Mouse (Mus musculus) lung, postnatal 0 days (tissue): ENCODE results near the gene Ddx17. TPM values are rescaled to one million over a fixed set of nuclear protein-coding genes. Genes with fewer than 3 reads are reported as not detected.

ENCODE experiments used
- ATAC-seq: fragments of 200-750 bp; cut with Nextera tagmentation; 2 replicates; pipeline ENCODE4 v1.8.0; 2017; ENCODE audit warnings: moderate library complexity
- DNase-seq: peaks from one replicate; pipeline ENCODE4 v3.0.0-alpha.2; 2016; ENCODE audit warnings: low spot score
- H3K27ac ChIP-seq: fragments of 300-500 bp; sonication (generic); 2 replicates; pipeline ENCODE4 v1.5.1; 2014; ENCODE audit warnings: antibody characterized with exemption, mild to moderate bottlenecking, low read length, mixed read lengths
- H3K27me3 ChIP-seq: fragments of 300-500 bp; sonication (generic); replicated peaks from 2 replicates; pipeline ENCODE4 v1.6.1; 2014; ENCODE audit warnings: low read length, mixed read lengths; ENCODE audit not compliant: insufficient read depth
- H3K36me3 ChIP-seq: fragments of 300-500 bp; sonication (generic); 2 replicates; pipeline ENCODE4 v1.6.1; 2014; ENCODE audit warnings: low read length, mixed read lengths; ENCODE audit not compliant: insufficient read depth
- H3K4me1 ChIP-seq: fragments of 300-500 bp; sonication (generic); 2 replicates; pipeline ENCODE4 v1.6.1; 2014; ENCODE audit warnings: antibody characterized with exemption, low read depth, low read length, mixed read lengths; ENCODE audit not compliant: insufficient read depth
- H3K4me2 ChIP-seq: fragments of 300-500 bp; sonication (generic); replicated peaks from 2 replicates; pipeline ENCODE4 v1.6.1; 2014; ENCODE audit warnings: low read depth, mild to moderate bottlenecking, low read length, moderate library complexity, mixed read lengths
- H3K4me3 ChIP-seq: fragments of 300-500 bp; sonication (generic); 2 replicates; pipeline ENCODE4 v1.5.1; 2014; ENCODE audit warnings: low read depth, low read length
- H3K9ac ChIP-seq: fragments of 300-500 bp; sonication (generic); replicated peaks from 2 replicates; pipeline ENCODE4 v1.6.1; 2014; ENCODE audit warnings: low read depth, mild to moderate bottlenecking
- H3K9me3 ChIP-seq: fragments of 300-500 bp; sonication (generic); 2 replicates; pipeline ENCODE4 v1.6.1; 2016; ENCODE audit warnings: low read length, mixed read lengths
- CTCF ChIP-seq: IDR thresholded peaks from 2 replicates; pipeline ENCODE4 v1.5.1; 2016; ENCODE audit warnings: antibody characterized with exemption, mild to moderate bottlenecking
- EP300 ChIP-seq: IDR thresholded peaks from 2 replicates; pipeline ENCODE4 v1.6.1; 2016; ENCODE audit warnings: antibody characterized with exemption, mild to moderate bottlenecking, control low read depth
- WGBS: fragments of 180-500 bp; shearing (Covaris S2); extraction: QIAGEN DNeasy Blood & Tissue Kit; methylation state at CpG from one replicate; pipeline ENCODE4 v1.1.7; 2014; 5-methylcytosine and 5-hydroxymethylcytosine counted together
- polyA plus RNA-seq: library from polyadenylated mRNA; unstranded; fragments of >200 nt; fragmentation: Nextera tagmentation; extraction: Ambion mirVana; gene quantifications from 2 replicates; pipeline ENCODE4 v1.2.1, GENCODE M21; 2015

Gene Ddx17
- polyA plus RNA-seq, 1 experiment from 2014 or later, result 28.3 TPM

DNA sequence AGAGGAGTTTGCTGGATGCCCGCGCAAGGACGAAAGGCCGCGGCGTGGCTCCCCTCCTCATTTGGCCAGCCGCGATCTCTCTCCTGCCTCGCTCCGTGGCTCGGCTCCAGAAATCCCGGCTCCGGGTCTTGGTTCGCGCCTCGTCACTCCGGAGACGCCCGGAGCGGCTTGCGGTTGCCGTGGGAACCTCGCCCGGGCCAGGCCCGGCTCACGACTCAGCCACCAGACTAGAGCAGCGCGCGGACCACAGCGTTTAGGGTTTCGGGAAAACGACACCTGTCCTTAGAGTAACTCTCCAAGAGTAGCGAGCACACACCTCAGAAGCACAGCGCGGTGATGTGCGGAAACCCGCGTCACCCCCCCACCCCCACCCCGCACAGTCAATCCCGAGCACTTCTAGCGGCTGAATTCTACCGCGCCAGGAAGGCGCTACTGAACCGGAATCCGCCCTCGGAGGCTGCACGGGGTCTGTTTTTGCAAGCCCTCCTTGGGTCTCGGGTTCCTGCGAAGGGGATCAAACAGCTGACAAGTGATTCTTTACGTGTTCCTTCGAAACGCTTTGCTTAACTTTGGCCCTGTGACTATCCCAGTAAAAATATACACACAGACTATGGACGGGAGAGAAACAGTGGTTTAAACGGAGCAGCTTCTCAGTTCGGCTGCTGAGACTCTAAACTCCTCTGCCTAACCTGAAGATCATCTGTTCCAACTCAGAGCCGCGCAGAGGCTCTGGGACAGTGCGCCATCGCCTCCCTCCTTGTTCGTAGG is 34.8 kb downstream of the Ddx17 start:
- 3% methylated on average over 61 of the region's 61 CpGs for WGBS
- Histone ChIP-seq H3K9me3 (no peaks in the 10 kb centered on the region), H3K27me3 (peaks cover 53% of the 10 kb centered on the region), H3K4me1 (no peaks in the 10 kb centered on the region), H3K4me3 (peak overlapping the region; percentile 29), H3K9ac (no peak overlapping the region), H3K36me3 (no peaks in the 10 kb centered on the region), H3K4me2 (peak overlapping the region; percentile 64), H3K27ac (no peak overlapping the region)
- peak; percentile 75 for ATAC-seq
- DNase-seq, result peak; percentile 83
- no peak for TF ChIP-seq CTCF
- TF ChIP-seq EP300, result no peak

DNA sequence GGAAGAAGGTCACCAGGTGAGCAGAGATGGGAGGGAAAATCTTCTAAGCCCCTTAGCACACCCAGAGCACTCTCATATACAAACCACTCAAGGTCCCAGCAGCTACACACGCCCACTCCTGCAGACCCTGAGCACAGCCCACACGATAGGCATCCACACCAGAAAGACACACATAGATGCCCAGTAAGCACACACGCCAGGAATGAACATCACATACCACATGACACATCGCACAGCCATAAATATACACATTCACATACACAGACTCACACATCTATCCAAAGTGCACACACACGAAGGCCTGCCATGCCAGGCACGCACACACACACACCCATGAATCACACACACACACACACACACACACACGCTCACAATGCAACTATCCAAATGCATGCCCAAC is 36.1 kb downstream of the Ddx17 start:
- H3K4me2 ChIP-seq, result no peak overlapping the region
- DNase-seq (no peak), ATAC-seq (no peak)
- H3K9me3 ChIP-seq, result no peaks in the 10 kb centered on the region
- H3K27me3 ChIP-seq, result peaks cover 55% of the 10 kb centered on the region
- H3K9ac ChIP-seq, result no peak overlapping the region
- no peaks in the 10 kb centered on the region for H3K36me3 ChIP-seq
- H3K4me1 ChIP-seq, result peaks cover 1% of the 10 kb centered on the region; the same call in 1 of the 2 replicates
- TF ChIP-seq EP300, result no peak
- TF ChIP-seq CTCF, result no peak
- no peak overlapping the region for H3K27ac ChIP-seq
- no peak overlapping the region for H3K4me3 ChIP-seq
- WGBS, result 71% methylated on average over 7 of the region's 7 CpGs

DNA sequence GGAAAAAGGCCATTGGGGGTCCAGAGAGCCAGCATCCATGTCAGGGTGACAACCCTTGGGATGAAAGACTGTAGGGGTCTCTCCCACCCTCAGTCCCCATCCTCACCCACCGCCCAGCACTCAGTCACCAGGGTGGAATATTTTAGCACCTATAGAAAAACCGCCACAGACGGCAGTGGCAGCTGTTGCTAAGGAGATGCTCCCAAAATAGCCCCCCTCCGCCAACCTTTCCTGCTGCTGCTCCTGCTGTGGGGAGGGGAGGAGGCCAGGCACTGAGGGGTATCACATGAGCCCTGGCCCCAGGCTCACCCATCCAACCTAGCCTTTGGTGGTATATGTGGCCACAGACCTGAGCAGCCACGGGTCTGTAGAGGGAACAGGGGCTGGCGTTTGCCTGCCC is 36.5 kb downstream of the Ddx17 start:
- no peak overlapping the region for H3K4me2 ChIP-seq
- H3K4me3 ChIP-seq, result no peak overlapping the region
- H3K9me3 ChIP-seq, result no peaks in the 10 kb centered on the region
- peaks cover 3% of the 10 kb centered on the region; the same call in 1 of the 2 replicates for H3K4me1 ChIP-seq
- no peak for ATAC-seq
- no peaks in the 10 kb centered on the region for H3K36me3 ChIP-seq
- peaks cover 58% of the 10 kb centered on the region for H3K27me3 ChIP-seq
- H3K9ac ChIP-seq, result no peak overlapping the region
- H3K27ac ChIP-seq, result no peak overlapping the region
- WGBS, result 25% methylated on average over 6 of the region's 6 CpGs
- no peak for DNase-seq
- TF ChIP-seq EP300, result no peak
- no peak for TF ChIP-seq CTCF

DNA sequence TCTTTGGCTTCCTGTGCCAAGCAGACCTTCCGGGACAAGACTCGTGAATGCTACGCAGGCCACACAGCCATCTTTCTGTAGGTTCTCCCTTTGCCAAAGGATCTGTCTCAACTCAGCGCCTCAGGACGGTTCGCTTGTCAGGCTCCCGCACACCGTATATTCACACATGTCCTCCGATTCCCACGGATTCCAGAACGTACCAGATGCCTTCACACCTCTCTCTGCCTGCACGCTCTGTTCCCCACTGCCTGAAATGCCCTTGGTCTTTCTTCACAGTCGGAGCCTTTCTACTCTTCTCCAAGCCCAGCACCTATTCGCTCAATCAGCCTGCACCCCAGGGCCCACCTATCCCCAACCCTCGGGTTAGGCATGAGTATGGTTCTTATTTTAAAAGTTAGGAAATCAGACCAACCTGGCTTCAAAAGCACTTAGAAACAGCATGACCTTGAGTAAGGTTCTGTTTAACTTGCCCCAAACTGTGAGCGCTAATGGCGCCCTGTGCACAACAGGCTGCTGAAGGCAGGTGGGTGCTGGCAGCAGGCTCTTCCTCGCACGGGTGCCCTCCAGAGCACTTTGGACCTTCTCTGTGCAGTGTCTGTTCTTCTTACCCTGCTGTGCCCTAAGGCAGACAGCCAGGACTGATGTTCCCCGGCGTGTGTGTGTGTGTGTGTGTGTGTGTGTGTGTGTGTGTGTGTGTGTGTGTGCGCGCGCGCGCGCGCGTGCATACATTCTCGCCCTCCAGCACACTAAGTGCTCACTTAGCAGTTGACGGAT is 39.3 kb downstream of the Ddx17 start:
- H3K4me2 ChIP-seq, result no peak overlapping the region
- DNase-seq, result no peak
- no peaks in the 10 kb centered on the region for H3K36me3 ChIP-seq
- 42% methylated on average over 25 of the region's 31 CpGs for WGBS
- no peak overlapping the region for H3K4me3 ChIP-seq
- ATAC-seq, result no peak
- peaks cover 64% of the 10 kb centered on the region for H3K27me3 ChIP-seq
- no peak overlapping the region for H3K9ac ChIP-seq
- H3K9me3 ChIP-seq, result no peaks in the 10 kb centered on the region
- TF ChIP-seq EP300, result no peak
- no peak for TF ChIP-seq CTCF
- no peak overlapping the region for H3K27ac ChIP-seq
- peaks cover 3% of the 10 kb centered on the region; the same call in 1 of the 2 replicates for H3K4me1 ChIP-seq

DNA sequence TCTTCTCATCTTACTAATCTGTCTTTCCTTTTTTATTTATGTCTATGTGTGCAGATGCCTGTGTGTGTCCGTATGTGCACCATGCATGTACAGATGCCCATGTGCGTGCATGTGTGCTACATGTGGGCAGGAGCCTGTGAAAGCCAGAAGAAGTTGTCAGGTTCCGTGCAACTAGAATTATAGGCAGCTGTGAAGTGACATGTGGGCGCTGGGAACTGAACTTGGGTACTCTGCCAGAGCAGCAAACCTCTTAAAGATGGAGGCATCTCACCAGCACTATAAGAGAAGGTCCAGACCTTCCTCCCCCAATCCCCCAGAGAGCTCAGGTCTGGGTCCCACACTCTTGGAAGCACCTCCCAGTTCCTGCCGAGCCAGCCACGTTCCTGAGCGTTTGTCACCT is 40.1 kb downstream of the Ddx17 start:
- no peak overlapping the region for H3K4me3 ChIP-seq
- TF ChIP-seq EP300 (no peak), CTCF (no peak)
- H3K4me2 ChIP-seq, result no peak overlapping the region
- H3K9ac ChIP-seq, result no peak overlapping the region
- DNase-seq (no peak), ATAC-seq (no peak)
- no peaks in the 10 kb centered on the region for H3K9me3 ChIP-seq
- no peak overlapping the region for H3K27ac ChIP-seq
- H3K36me3 ChIP-seq, result no peaks in the 10 kb centered on the region
- WGBS, result 32% methylated on average over 7 of the region's 7 CpGs
- H3K4me1 ChIP-seq, result peaks cover 3% of the 10 kb centered on the region; the same call in 1 of the 2 replicates
- H3K27me3 ChIP-seq, result peaks cover 60% of the 10 kb centered on the region

DNA sequence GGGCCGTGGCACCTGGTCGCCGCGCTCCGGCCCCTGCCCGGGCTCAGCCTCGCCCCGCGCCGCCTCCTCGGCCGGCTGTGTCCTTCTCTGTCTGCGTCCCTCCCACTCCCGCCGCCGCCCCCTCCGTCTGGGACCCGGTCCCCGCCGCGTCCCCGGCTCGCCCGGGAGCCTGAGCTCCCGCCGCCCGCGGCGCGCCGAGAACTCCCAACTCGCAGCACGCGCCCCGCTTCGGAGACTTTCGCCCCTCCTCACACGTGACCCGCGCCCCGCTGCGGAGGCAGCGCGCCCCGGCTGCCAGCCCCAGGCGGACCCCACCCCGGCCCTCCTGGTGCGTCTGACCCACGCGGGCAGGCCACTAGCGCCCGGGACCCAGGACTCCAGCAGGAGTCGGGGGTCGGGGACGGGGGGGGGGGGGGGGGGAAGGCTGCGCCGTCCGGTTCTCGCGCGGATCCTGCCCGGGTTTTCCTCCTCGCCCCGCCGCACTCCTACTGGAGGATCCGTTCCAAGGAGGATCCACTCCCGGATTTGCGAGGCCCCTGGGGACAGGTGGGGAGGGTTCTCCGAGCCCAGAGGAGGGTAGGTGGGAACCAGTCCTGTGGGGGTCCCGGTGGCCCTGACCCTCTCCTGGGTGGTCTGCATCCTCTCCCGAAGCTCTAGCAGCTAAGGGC is 40.8 kb downstream of the Ddx17 start:
- peaks cover 3% of the 10 kb centered on the region; the same call in 1 of the 2 replicates for H3K4me1 ChIP-seq
- peak overlapping the region; percentile 48 for H3K4me3 ChIP-seq
- H3K27me3 ChIP-seq, result peaks cover 53% of the 10 kb centered on the region
- H3K9ac ChIP-seq, result no peak overlapping the region
- ATAC-seq (peak; percentile 74), DNase-seq (peak; percentile 41)
- H3K4me2 ChIP-seq, result peak overlapping the region; percentile 96
- TF ChIP-seq CTCF (no peak), EP300 (no peak)
- H3K36me3 ChIP-seq, result no peaks in the 10 kb centered on the region
- 1% methylated on average over 36 of the region's 71 CpGs for WGBS
- no peak overlapping the region for H3K27ac ChIP-seq
- no peaks in the 10 kb centered on the region for H3K9me3 ChIP-seq
